Mouse (Mus musculus) layer of hippocampus, postnatal 36 days (tissue): Measurements from ENCODE around the gene Fat3. TPM values are rescaled to one million over a fixed set of nuclear protein-coding genes. Genes with fewer than 3 reads are reported as not detected.

Experiments used
- DNase-seq, 2 experiments: peaks; one replicate each; pipeline ENCODE4 v3.0.0; 2022
- total RNA-seq, 2 experiments: library from RNA; stranded (reverse); gene quantifications; 2 replicates each; pipeline ENCODE4 v1.2.3; 2021

Gene Fat3
- total RNA-seq = 10 to 100 TPM; 35.3 to 40.1 TPM

DNA sequence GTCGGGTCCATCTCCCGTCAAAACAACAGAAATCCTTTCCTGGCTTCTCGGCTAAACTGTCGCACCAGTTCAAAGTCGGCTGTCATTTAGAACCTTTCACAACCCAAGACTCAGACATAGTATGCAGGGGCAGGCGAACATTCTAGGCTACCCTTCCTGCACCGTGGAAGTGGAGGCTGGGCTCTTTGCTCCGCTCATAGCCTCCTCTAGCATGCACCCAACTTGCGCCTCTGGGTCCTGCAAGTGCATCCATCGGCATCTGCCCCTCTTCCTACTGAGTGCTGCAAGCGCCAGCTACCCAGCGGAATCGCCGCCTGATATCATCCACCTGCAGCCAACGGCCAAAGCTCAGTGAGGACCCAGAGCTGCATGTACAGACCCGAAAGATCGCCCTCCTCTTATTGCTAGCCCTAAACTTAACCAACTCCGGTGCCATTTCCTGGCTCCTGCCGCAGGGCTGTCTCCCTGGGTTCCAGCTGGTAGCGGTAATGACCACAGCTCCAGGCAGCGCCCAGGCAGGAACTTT is at the start of gene Fat3:
Gene Fat3, minus strand, starts transcription at position 100 of the 526 bp plus-strand sequence.
- DNase-seq = peak in 1 of 2 experiments; percentile 54

GRCm38 (mm10) chr9:16532884-16533283 is 31.8 kb upstream of the Fat3 start:
- no peak for DNase-seq

DNA sequence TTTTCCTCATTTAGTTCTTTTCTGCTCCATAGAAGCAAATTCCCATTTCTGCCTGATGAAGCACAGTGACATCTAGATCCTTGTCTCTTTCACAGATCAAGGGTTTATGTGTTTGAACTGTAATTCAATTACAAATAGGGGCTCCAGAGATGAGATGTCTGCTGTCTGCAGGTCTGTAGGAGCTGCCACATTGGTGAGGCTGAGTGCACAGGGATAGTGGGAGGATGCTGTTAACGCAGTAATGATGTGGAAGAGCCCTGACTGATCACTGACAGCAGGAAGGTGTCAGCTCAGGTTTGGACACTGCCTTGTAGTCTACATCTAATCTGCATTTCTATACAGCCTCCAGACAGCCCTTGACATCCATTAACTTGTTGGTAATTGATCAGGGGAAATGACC is 16.5 kb upstream of the Fat3 start:
- no peak for DNase-seq

DNA sequence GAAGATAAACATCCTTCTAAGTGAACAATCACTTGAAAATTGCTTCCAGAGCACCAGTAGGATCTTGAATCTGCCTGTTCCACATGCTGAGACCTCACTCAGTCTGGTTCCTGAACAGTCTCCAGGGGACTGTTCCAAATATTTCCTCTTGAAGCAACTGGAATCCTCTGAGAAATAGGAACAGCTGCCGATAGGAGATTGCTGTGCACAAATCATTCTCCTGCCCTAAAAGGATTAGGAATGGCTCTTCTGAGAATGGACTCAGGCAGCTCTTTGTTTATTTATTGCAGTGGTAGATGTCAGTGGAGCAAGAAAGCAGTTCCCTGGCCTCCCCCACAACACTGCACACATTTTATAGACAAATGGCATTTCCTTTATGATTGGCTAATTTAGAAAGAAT is 10.9 kb upstream of the Fat3 start:
- DNase-seq = no peak

DNA sequence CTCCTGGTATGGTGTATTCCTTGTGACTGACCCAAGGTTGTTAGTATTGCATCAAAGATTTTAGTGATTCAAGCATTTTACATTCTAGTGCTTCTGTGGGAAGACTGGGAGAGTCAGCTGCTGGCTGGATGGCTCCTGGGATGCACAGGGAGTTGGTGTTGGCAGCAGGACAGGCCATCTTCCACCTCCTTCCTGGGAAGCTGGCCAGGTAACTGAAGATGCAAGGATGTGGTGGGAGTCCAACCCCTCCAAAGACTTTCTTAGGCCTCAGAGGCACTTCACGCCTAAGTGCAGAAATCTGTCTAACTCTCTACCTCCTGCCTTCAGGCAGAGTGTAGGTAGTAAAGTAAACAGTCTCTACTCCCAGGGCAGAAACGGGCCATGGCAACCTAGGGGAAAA is 2.7 kb upstream of the Fat3 start:
- no peak for DNase-seq

- no peak for DNase-seq
Measured at GRCm38 (mm10) chr9:16502673-16503343, 1.7 kb upstream of the Fat3 start.

DNA sequence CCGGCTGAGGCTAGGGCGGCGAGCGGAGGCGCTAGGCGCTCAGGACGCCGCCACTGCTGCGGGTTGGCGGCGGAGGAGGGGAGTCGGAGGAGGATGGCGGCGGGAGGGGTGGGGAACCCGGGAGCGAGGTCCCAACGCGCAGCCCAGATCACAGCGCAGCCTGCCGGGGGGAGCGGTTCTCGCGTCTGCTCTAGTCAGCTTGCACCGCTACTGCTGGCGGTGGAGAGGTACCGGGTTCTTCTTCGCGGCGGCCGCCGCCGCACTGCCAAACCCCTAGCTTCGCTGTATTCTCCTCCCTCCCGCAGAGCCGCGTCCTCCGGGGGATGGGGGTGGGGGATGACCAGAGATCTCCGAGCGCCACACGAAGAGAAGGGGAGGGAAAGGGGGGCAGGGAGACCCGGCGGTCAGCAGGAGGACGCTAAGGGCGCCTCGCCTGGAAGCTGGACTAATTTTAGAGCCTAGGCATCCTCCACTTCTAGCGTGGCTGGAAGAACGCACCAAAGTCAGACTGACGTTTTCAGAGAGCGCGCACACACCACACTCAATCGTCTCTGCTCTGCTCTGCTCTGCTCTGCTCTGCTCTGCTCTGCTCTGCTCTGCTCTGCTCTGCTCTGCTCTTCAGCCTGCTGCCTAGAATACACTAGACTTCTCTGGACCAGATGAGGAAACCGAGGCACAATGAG is 1.0 kb upstream of the Fat3 start:
- DNase-seq = peak; percentile 73 to 84

DNA sequence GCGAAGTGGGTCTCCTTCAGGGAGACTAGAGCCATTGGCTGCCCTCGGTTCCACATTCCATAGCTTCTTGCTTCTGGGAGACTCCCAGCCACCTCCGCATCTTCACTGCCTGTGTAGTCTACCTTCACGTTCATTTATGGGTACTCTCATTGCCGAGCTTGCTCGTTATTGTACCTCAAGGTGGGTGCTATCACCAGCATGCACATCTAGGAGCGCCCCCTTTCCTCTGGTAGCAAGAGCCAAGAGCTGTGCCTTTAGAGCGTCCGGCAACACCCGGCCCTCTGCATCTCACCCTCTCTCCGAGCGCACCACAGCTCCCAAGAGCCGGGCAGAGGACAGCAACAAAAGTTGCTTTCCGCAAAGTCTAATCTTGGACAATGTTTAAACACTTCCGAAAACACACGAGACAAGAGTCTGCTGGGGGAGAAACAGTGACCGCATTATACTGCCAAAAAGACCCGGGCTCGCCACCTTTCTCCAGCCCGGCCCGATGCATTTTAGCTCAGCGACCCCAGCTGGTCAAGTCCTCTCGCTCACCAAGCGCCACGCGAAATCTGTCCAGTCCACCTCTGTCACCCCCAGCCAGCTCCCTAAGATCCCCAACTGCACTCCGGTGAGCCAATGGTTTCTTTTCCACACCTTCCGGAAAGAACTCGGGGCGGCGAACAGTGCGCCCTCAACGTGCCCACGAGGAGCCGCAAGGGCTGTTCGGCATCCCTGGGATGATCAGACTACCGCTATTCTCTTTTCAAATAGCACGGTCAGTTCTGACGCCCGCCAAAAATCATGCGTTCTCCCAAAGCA is 501 bp downstream of the Fat3 start:
- DNase-seq = peak; percentile 59 to 69

GRCm38 (mm10) chr9:16499621-16500381 is 1.3 kb downstream of the Fat3 start:
- peak in 1 of 2 experiments; percentile 69 for DNase-seq

GRCm38 (mm10) chr9:16498876-16499275 is 2.2 kb downstream of the Fat3 start:
- no peak for DNase-seq

DNA sequence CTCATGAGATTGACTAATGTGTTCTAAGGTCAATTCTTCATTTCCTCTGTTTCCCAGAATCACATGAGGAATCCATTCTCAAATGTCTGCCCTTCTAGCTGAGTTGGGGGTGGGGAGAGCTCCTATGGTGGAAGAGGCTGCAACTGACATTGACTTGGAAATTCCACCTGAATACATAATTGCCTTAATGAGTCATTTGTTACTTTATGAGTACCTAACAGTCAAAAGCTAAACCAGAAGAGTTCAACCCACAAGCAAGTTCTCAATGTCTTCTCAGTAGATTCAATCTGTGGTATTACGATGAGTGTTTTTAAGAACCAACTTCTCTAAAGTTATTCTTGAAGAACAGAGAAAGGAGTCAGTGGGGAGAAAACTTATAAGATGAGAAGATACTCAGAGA is 3.7 kb downstream of the Fat3 start:
- DNase-seq = no peak

DNA sequence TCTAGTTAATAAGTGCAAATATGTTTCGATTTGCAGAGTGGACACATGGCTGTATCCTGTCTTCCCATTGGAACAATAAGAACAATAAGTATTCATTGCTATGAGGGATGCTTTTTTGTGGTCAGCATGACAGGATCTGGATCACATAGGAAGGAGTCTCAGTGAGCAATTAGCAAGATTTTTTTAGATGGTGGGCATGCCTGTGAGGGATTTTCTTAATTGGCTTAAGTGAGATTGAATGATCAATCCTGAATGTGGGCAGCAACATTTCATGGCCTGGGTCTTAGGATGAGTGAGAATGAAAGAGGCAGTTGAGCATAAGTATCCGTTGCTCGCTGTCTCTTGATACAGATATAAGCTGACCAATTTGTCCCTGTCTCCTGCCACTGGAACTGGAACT is 4.8 kb downstream of the Fat3 start:
- no peak for DNase-seq

DNA sequence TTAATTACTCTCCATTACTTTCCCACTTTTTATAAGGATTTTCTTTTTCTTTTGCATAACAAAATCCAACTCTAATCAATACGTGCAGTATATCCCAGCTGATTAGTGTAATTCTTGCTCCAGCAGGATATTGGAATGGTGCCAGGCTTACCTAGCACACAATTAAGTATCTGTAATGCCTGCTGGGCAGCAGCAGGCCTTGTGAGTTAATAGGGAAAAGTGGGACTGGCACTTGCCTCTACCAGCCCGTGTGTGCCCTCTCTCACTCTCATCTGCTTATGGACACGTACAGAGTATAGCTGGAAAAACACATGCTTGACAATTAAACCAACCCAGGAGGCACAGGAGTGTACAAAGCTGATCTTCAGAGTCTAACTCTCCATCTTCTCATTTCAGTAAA is 11.4 kb downstream of the Fat3 start:
- DNase-seq = no peak

GRCm38 (mm10) chr9:16487565-16487964 is 13.5 kb downstream of the Fat3 start:
- DNase-seq = no peak

GRCm38 (mm10) chr9:16486229-16486628 is 14.9 kb downstream of the Fat3 start:
- DNase-seq = no peak

GRCm38 (mm10) chr9:16485173-16485572 is 15.9 kb downstream of the Fat3 start:
- DNase-seq = no peak

DNA sequence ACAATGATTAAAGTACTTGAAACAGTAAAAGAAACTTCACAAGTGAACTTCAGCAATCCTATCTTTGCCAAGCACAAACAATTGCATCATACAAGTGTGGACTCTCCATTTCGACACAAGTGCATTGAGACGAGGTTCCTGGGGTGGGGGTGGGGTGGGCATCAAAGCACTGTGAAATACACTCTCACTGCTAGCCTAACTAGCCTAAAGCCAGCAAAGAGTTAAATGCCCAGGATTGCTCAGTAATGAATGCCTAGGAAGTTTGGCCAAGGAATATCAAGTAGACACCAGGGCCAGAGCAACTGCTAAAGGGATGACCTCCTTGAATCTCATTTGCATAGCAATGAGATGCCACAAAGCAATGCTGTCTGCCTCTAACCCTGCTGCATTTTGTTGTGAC is 16.3 kb downstream of the Fat3 start:
- no peak for DNase-seq

DNA sequence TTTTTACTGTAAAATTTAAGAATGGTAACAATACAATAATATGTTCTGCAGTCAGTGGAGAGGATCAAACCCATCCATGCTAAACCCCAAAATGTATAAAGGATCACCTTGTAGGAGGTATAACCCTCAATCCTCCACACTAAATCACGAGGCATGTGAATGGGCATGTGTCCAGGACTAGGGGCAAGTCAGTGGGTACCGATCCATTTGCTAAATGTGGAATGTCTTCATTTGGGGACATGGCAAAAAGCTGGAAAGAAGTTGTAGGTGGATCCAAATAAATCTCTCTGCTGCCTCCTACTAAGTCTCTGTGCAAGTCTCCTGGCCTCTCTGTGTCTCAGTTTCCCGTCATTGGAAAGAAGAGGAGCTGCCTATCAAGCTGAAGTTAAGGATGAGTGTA is 39.6 kb downstream of the Fat3 start:
- DNase-seq = no peak

DNA sequence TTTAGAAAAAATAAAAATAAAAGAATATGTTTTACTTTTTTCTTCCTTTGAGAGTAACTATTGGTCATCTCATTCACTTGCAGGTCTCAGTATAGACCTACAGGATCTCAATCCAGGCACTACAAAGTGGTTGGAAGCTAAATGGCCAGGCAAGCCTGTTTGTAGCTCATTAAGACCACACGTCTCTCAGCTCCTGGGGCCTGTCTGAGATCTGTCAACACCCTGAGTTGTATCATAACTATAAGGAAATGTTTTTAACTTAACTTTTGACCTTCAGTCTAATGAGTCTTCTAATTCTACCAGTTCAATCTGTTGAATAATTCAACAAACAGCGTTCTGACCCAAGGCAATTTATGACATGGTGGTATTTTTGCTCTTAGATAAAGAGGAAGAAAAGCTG is 40.5 kb downstream of the Fat3 start:
- no peak for DNase-seq

DNA sequence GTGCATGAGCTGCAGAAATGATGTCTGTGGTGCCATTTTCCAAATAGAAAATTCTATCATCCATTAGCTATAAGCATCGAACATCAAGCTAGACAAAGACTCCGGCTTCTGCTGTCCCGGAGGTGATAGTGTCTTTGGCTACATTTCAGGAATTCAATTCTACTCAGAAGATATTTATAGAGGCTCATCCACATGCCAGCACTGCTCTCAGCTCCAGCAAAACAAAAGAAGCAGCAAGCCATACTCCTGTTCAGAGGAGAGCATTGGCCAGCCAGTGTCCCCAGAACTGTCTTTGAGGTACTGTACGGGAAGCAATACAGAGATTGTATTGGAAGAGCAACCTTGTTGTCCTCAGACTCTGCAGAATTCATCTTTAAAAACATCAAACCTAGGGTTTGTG is 59.2 kb downstream of the Fat3 start:
- DNase-seq = no peak

DNA sequence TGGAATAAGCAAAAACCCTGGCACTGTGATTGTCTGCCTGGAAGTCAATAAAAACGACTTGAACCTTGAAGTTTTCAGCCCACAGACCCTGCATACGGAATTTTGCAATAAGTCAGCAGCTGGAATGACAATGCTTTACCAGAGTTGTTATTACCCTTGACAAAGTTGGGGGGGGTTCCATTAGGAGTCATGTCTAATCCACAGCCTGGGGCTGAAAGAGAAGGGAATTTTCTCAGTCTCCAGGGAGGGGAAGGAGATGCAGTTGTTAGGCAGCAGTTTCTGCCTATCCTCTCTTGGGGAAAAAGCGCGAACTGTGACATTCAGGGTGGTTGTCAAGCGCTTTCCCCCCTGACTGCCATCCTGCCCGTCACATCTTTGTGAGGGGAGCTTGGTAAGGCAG is 60.4 kb downstream of the Fat3 start:
- DNase-seq = no peak

GRCm38 (mm10) chr9:16439941-16440340 is 61.1 kb downstream of the Fat3 start:
- DNase-seq = no peak

- DNase-seq = peak; percentile 6 to 9
Measured at GRCm38 (mm10) chr9:16437805-16438204, 63.3 kb downstream of the Fat3 start.
